Mouse (Mus musculus) liver, embryonic 13.5 days (tissue): ENCODE measurements around the gene Fubp3. TPM values are rescaled to one million over a fixed set of nuclear protein-coding genes. Genes with fewer than 3 reads are reported as not detected.

Experiments
- ATAC-seq: fragments of 200-750 bp; cut with Nextera tagmentation; 2 replicates; pipeline ENCODE4 v1.8.0; 2017; ENCODE audit warnings: low read depth, mild to moderate bottlenecking, moderate number of reproducible peaks, moderate library complexity
- DNase-seq: peaks from one replicate; pipeline ENCODE4 v3.0.0; 2022
- H3K27ac ChIP-seq: fragments of 300-500 bp; sonication (generic); 2 replicates; pipeline ENCODE4 v1.5.1; 2015; ENCODE audit warnings: moderate library complexity, mild to moderate bottlenecking, inconsistent platforms
- H3K27me3 ChIP-seq: fragments of 300-500 bp; sonication (generic); 2 replicates; pipeline ENCODE4 v1.6.1; 2015; ENCODE audit warnings: mild to moderate bottlenecking, inconsistent platforms
- H3K36me3 ChIP-seq: fragments of 300-500 bp; sonication (generic); 2 replicates; pipeline ENCODE4 v1.6.1; 2015; ENCODE audit warnings: mild to moderate bottlenecking, inconsistent platforms
- H3K4me1 ChIP-seq: fragments of 300-500 bp; sonication (generic); replicated peaks from 2 replicates; pipeline ENCODE4 v1.6.1; 2015; ENCODE audit warnings: inconsistent platforms
- H3K4me2 ChIP-seq: fragments of 300-500 bp; sonication (generic); 2 replicates; pipeline ENCODE4 v1.6.1; 2015; ENCODE audit warnings: inconsistent platforms, mild to moderate bottlenecking, moderate library complexity
- H3K4me3 ChIP-seq: fragments of 300-500 bp; sonication (generic); replicated peaks from 2 replicates; pipeline ENCODE4 v1.5.1; 2015; ENCODE audit warnings: mild to moderate bottlenecking, inconsistent platforms
- H3K9ac ChIP-seq: fragments of 300-500 bp; sonication (generic); 2 replicates; pipeline ENCODE4 v1.6.1; 2015; ENCODE audit warnings: mild to moderate bottlenecking, inconsistent platforms
- H3K9me3 ChIP-seq: fragments of 300-500 bp; sonication (generic); replicated peaks from 2 replicates; pipeline ENCODE4 v1.6.1; 2016; ENCODE audit warnings: inconsistent platforms
- WGBS: fragments of 180-500 bp; shearing (Covaris S2); methylation state at CpG from one replicate; pipeline ENCODE4 v1.1.7; 2015; ENCODE audit not compliant: insufficient replicate concordance; 5-methylcytosine and 5-hydroxymethylcytosine counted together
- polyA plus RNA-seq: library from polyadenylated mRNA; unstranded; fragments of >200 nt; fragmentation: Nextera tagmentation; extraction: Ambion mirVana; gene quantifications from 2 replicates; pipeline ENCODE4 v1.2.1, GENCODE M21; 2015

Fubp3 gene
- polyA plus RNA-seq, 1 experiment from 2014 or later: 28.3 TPM

DNA sequence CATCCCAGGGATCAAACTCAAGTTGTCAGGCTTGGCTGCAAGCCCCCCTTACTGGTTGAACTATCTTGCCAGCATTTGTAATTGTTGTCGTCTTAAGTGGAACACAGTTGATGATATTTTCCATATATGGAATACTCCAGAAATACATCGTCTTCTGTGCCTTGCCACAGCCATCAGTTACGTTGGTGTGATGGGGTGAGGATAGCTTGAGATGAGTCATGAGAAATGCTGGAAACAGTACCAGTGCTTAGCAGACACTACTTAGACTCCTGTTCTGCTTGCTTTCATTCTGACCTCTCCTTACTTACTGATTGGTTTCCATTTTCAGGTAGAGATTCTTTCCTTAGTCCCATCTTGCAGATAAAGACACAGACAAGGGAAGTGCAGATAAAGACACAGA, 61.1 kb downstream of the Fubp3 start:
- DNase-seq: no peak
- H3K9ac ChIP-seq: no peak overlapping the region
- H3K36me3 ChIP-seq: no peaks in the 10 kb centered on the region
- no peaks in the 10 kb centered on the region for H3K9me3 ChIP-seq
- ATAC-seq: no peak
- no peak overlapping the region for H3K4me2 ChIP-seq
- H3K27ac ChIP-seq: no peak overlapping the region
- 38% methylated on average over 3 of the region's 3 CpGs for WGBS
- H3K4me3 ChIP-seq: no peak overlapping the region
- H3K4me1 ChIP-seq: peaks cover 13% of the 10 kb centered on the region; the same call in 1 of the 2 replicates
- H3K27me3 ChIP-seq: peaks cover 84% of the 10 kb centered on the region

DNA sequence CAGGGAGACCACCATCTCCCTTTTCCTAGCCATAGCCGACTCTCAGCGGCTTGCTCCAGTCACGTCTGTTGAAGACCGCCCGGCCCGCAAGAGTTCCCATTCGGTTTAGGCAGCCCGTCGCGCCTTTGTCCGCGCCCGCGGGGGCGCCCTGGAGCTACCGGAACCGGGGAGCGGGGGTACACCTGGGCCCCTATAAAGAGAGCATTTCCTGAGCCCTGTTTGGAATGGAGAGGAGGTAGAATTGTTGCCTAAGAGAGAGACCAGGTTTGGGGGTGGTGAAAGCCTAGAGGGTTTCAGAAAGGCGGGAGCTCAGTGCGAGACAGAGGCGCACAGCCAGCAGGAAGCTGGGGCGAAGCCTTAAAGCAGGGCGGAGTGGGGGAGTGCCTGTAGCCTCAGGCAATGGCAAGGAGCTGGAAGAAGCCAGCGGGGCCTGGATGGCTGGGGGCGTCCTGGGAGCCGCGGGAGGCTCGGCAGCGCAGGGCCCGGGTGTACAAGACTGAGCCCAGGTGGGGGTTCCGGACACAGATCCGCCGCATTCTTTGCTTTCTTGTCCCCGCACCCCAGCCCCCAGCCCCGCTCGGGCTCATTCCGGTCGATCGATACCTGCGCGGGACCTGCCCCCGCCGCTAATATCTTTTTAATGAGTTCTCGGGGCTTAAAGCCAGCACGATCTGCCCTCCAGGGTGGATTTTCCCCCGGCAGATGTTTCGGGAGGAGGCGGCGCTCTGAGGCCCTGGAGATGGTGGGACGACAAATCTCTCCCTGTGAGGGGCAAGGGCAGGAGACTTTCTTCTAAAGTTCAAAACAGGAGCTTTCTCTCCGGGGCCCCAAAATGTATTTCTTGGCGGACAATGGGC, 63.1 kb downstream of the Fubp3 start:
- H3K4me1 ChIP-seq: peaks cover 13% of the 10 kb centered on the region; the same call in 1 of the 2 replicates
- no peak overlapping the region; the same call in 1 of the 2 replicates for H3K4me2 ChIP-seq
- H3K27ac ChIP-seq: no peak overlapping the region
- ATAC-seq (no peak), DNase-seq (no peak)
- peaks cover 98% of the 10 kb centered on the region for H3K27me3 ChIP-seq
- WGBS: 2% methylated on average over 52 of the region's 52 CpGs
- H3K4me3 ChIP-seq: peak overlapping the region; percentile 14; the same call in 1 of the 2 replicates
- no peaks in the 10 kb centered on the region for H3K36me3 ChIP-seq
- no peaks in the 10 kb centered on the region for H3K9me3 ChIP-seq
- no peak overlapping the region for H3K9ac ChIP-seq

DNA sequence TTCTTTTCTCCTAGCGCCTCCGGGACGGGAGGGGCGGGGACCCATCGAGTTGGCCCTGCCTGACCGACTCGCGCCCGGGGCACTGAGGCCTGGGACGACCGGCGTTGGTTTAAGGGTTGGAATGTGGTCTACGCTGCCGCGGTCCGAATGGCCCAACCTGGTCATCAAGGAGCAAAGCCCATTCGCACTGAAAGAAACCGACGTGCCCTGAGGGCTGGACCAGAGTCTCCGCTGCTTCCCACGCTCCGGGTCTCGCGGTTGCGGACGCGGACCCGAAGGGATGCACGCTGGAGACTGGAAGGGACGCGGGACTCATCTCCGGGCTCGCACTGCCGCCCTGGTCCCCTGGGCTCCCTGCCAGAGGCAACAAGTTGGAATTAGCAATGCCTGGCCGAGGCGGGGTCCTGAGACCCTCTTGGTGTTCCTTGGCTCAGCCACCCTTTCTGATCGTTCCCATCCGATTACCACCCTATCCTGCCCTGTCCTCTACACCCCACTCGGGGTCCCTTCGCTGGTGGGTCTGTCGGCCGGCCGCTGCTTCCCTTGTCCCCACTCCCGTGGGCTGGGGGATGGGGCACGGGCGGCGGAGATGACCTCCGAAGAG, 63.8 kb downstream of the Fubp3 start:
- 2% methylated on average over 47 of the region's 48 CpGs for WGBS
- Histone ChIP-seq H3K4me2 (no peak overlapping the region), H3K36me3 (no peaks in the 10 kb centered on the region), H3K9ac (no peak overlapping the region), H3K27me3 (peaks cover 99% of the 10 kb centered on the region), H3K4me3 (peak overlapping the region; percentile 8; the same call in 1 of the 2 replicates), H3K4me1 (peaks cover 13% of the 10 kb centered on the region; the same call in 1 of the 2 replicates), H3K9me3 (no peaks in the 10 kb centered on the region), H3K27ac (no peak overlapping the region)
- ATAC-seq: no peak
- DNase-seq: no peak

DNA sequence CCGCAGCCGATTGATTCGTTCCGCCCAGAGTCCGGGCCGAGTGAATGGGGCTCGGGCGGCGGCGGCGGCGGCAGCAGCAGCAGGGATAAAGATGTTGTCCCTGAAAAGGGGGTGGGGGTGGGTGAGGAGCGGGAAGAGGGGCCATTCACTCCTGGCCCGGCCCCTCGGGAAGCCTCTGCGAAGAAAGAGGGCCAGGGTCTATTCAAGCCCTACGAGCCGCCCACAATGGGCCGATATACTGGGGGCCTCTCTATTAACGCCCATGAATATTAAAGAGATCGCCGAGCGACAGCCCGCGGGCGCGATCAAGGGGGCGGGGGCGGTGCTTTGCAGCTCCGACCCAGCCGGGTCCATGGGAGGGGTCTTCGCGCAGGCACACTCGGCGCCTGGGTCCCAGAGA, 64.3 kb downstream of the Fubp3 start:
- 3% methylated on average over 35 of the region's 35 CpGs for WGBS
- no peaks in the 10 kb centered on the region for H3K36me3 ChIP-seq
- peaks cover 13% of the 10 kb centered on the region; the same call in 1 of the 2 replicates for H3K4me1 ChIP-seq
- H3K27me3 ChIP-seq: peaks cover 100% of the 10 kb centered on the region
- no peak overlapping the region for H3K27ac ChIP-seq
- ATAC-seq (no peak), DNase-seq (no peak)
- H3K4me2 ChIP-seq: no peak overlapping the region
- H3K4me3 ChIP-seq: no peak overlapping the region
- H3K9ac ChIP-seq: no peak overlapping the region
- no peaks in the 10 kb centered on the region for H3K9me3 ChIP-seq

DNA sequence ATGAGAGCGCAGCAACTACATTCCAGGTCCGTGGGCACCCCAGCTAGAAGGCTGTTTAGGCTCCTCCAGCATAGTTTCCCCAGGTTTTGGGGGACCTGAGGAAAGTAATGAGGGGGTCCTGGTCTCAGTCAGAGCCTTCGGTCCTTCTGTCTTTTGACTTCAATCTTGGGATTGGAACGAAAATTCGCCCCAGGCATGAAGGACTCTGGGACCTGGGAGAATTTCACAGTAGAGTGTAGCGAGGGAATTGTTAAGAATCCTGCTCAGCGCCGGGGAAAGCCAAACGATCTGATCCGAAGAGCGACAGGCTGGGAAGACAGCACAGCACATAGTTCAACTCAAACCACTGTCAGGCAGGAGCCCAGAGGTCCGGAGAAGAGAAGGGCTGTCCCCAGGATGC, 64.9 kb downstream of the Fubp3 start:
- DNase-seq: no peak
- Histone ChIP-seq H3K4me1 (peaks cover 13% of the 10 kb centered on the region; the same call in 1 of the 2 replicates), H3K4me2 (no peak overlapping the region), H3K36me3 (no peaks in the 10 kb centered on the region), H3K9ac (no peak overlapping the region), H3K9me3 (no peaks in the 10 kb centered on the region), H3K27ac (no peak overlapping the region), H3K4me3 (no peak overlapping the region), H3K27me3 (peaks cover 100% of the 10 kb centered on the region)
- ATAC-seq: no peak
- WGBS: 6% methylated on average over 12 of the region's 12 CpGs

DNA sequence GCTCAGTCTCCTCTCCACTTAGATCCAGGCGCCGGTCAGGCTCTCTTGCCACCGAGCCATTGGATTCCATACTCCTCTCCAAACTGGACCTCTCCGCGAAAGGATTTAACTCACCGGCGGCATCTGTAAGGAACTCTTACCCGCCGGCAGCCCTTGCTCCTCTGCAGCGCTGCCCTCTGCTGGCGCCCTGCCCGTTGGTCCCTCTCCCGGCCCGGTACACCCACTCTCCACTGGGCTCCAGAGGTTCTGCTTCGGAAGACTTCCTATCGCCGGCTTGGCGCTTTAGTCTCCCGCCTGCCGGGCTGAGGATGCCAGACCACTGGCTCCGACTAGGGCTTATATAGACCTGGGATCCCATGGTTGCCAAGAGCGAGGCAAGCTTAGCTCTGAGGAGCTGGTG, 65.4 kb downstream of the Fubp3 start:
- Histone ChIP-seq H3K4me1 (peaks cover 13% of the 10 kb centered on the region; the same call in 1 of the 2 replicates), H3K4me2 (no peak overlapping the region), H3K9me3 (no peaks in the 10 kb centered on the region)

DNA sequence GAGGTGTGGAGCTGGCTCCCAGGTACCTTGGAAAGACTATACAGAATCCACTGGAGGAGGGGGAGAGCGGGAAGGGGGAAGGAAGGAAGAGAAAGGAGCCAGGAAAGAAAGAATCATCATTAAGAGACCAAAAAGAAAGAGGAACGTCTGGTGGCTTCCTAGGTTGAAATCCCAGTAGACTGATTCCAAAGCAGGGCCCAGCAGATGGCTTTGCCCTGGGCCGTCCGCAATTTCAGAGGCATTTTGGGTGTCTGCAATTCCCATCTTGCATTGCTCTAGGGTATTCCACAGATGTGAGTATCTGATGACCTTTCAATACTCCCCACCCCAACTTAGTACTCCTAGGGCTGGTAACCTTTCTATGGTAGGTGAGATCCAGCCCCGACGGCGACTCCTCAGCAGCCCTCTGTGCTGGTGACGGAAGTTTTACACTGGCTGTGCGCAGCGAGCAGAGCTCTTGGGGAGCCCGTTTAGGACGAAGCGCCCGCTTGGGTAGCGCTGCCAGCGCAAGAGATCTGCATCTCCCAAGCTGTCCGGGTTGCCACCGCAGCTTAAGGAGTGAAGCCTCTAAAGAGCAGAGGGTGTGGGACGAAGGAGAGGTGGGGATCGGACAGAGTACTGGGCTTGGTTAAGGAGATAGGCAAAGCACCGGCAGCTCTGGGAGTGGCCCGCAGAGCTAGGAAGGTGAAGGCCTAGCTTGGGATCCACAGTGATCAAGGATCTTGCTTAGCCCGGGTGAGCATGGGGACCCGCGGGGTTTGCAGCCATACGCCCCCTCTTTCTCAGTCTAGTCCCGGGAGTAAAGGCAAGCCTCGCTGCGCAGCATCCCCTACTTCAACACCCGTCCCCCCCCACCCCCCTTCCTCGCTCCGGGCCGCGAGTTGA, 66.4 kb downstream of the Fubp3 start:
- no peak for DNase-seq

More for the DNA sequence above, 65.4 kb downstream of the Fubp3 start:
- Histone ChIP-seq H3K27me3 (peaks cover 100% of the 10 kb centered on the region), H3K4me3 (no peak overlapping the region), H3K27ac (no peak overlapping the region), H3K36me3 (no peaks in the 10 kb centered on the region), H3K9ac (no peak overlapping the region)
- no peak for ATAC-seq
- 2% methylated on average over 22 of the region's 22 CpGs for WGBS
- DNase-seq: no peak

DNA sequence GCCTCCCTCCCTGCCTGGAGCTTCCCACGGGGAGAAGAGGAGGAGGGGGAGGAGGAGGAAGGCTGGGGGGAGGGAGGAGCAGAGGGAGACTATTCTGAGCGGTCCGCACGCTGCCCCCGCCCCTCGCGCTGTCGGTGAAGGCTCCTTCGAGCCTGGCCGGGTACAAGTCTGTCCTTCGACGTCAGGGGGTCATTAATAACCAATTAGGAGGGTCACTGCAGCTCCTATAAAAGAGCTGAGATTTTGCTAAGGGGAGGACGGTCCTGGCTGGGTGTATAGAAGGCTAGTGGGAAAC, 67.0 kb downstream of the Fubp3 start:
- no peaks in the 10 kb centered on the region for H3K9me3 ChIP-seq
- peaks cover 13% of the 10 kb centered on the region; the same call in 1 of the 2 replicates for H3K4me1 ChIP-seq
- DNase-seq: no peak
- H3K9ac ChIP-seq: no peak overlapping the region
- ATAC-seq: no peak
- peaks cover 100% of the 10 kb centered on the region for H3K27me3 ChIP-seq
- H3K4me3 ChIP-seq: no peak overlapping the region
- H3K27ac ChIP-seq: no peak overlapping the region
- no peaks in the 10 kb centered on the region for H3K36me3 ChIP-seq
- no peak overlapping the region for H3K4me2 ChIP-seq
- 1% methylated on average over 12 of the region's 13 CpGs for WGBS

More for the DNA sequence above, 66.4 kb downstream of the Fubp3 start:
- Histone ChIP-seq H3K9me3 (no peaks in the 10 kb centered on the region), H3K9ac (no peak overlapping the region), H3K4me1 (peaks cover 13% of the 10 kb centered on the region; the same call in 1 of the 2 replicates), H3K36me3 (no peaks in the 10 kb centered on the region), H3K4me2 (no peak overlapping the region), H3K4me3 (no peak overlapping the region), H3K27ac (no peak overlapping the region), H3K27me3 (peaks cover 100% of the 10 kb centered on the region)
- 3% methylated on average over 28 of the region's 34 CpGs for WGBS
- no peak; the same call in 1 of the 2 replicates for ATAC-seq

DNA sequence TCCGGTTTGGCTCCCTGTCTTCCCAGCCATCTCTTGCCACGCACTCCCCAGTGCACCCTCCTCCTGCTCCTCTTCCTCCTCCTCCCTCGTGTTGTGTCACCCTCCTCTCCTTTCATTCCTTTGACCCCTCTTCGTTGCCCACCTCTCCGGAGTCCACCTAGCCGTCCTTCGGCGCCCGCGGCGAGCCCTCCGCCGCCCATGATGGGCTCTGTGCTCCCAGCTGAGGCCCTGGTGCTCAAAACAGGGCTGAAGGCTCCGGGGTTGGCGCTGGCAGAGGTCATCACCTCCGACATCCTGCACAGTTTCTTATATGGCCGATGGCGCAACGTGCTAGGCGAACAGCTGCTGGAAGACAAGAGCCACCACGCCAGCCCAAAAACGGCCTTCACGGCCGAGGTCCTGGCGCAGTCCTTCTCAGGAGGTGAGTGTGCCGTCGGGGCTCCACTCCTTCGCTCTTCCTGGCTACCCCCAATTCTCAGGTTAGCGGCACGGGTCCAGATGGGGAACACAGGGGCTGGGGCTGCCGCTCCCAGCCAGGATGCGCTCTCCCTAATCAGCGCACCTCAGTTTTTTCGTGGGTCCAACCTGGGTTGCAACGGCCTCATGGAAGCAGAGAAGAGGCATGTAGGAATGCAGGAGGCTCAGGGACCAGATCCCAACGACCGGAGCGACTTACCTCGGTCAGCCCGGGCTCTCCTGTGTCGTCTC, 67.6 kb downstream of the Fubp3 start, which contains the start of gene Prdm12:
Gene Prdm12 (plus strand): TSS at position 137 of the 708 bp plus-strand sequence.
- Histone ChIP-seq H3K9ac (no peak within 1 kb of the TSS), H3K4me1 (peaks cover 13% of the 10 kb centered on the region; the same call in 1 of the 2 replicates), H3K36me3 (no peaks in the 10 kb centered on the region), H3K4me3 (no peak within 1 kb of the TSS), H3K4me2 (no peak within 1 kb of the TSS), H3K27me3 (peaks cover 100% of the 10 kb centered on the region), H3K27ac (no peak within 1 kb of the TSS), H3K9me3 (no peaks in the 10 kb centered on the region)
- DNase-seq (no peak), ATAC-seq (no peak)
- WGBS: 4% methylated on average over 41 of the region's 41 CpGs

DNA sequence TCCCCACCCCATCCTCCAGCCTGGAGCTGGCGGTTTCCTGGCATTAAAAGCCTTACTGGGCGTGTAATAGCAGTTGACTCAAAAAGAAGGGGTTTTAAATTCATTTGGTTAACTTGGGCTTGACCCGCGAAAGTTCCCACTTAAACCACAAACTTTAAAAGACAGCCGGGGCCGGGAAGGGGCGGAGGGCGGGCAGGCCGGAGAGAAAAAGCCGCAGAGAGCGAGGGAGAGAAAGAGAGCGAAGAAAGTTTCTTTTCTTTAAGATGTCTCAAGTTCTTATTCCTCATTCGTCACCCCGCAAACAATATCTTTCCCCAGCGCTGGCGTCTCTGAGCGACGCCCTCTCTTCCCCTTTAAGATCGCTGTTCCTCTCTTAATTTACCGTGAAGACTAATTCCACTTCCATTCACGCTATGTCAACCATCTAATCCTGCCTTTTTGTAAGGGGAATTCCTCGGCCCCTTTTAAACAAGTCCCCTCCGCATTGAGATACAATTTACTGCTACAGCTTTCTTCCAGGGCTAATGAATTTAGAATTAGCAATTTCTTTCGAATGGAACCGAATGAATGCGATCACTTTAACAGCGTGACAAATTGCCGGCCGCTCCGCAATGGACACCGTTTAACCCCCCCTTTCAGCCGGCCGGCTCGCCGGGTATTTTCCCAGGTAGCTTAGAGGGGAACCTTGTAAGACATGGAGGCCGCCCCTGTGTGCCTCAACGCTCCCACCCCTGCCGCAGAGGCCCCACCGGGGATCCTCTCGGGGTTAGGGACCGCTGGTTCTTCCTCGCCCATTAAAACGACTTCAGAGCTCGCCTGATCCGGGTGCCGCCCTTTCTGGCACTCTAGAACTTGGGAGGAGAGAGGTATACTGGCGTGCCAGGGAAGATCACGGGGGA, 68.4 kb downstream of the Fubp3 start:
- H3K4me2 ChIP-seq: no peak overlapping the region
- no peak overlapping the region for H3K4me3 ChIP-seq
- DNase-seq: no peak
- H3K27ac ChIP-seq: no peak overlapping the region
- peaks cover 9% of the 10 kb centered on the region; the same call in 1 of the 2 replicates for H3K4me1 ChIP-seq
- no peaks in the 10 kb centered on the region for H3K36me3 ChIP-seq
- H3K9ac ChIP-seq: no peak overlapping the region
- peaks cover 98% of the 10 kb centered on the region for H3K27me3 ChIP-seq
- H3K9me3 ChIP-seq: no peaks in the 10 kb centered on the region
- ATAC-seq: no peak
- 1% methylated on average over 48 of the region's 48 CpGs for WGBS
